Mouse (Mus musculus) liver, embryonic 14.5 days (tissue): ENCODE measurements around the gene 4930451I11Rik. TPM values are rescaled to one million over a fixed set of nuclear protein-coding genes. Genes with fewer than 3 reads are reported as not detected.

Experiments
- ATAC-seq: fragments of 200-750 bp; cut with Nextera tagmentation; 2 replicates; pipeline ENCODE4 v1.8.0; 2017; ENCODE audit warnings: moderate number of reproducible peaks, mild to moderate bottlenecking, moderate library complexity; ENCODE audit not compliant: insufficient read depth
- DNase-seq, 3 experiments: peaks; one replicate each; pipeline ENCODE4 v3.0.0-alpha.2; 2012 to 2013; ENCODE audit warnings: low read depth in 3 of 3, low spot score in 3 of 3
- H3K27ac ChIP-seq: fragments of 300-500 bp; sonication (generic); 2 replicates; pipeline ENCODE4 v1.5.1; 2014; ENCODE audit warnings: moderate library complexity, mild to moderate bottlenecking, control low read depth, inconsistent platforms
- H3K27me3 ChIP-seq: fragments of 300-500 bp; sonication (generic); 2 replicates; pipeline ENCODE4 v1.6.1; 2014; ENCODE audit warnings: mild to moderate bottlenecking, low read length, moderate library complexity; ENCODE audit not compliant: control insufficient read depth, insufficient read depth
- H3K36me3 ChIP-seq: fragments of 300-500 bp; sonication (generic); replicated peaks from 2 replicates; pipeline ENCODE4 v1.6.1; 2014; ENCODE audit warnings: low read depth; ENCODE audit not compliant: control insufficient read depth, insufficient read depth
- H3K4me1 ChIP-seq, 2 experiments: fragments of 200-500 bp in 1 of 2; fragments of 300-500 bp in 1 of 2; sonication (generic) in 1 of 2; replicated peaks; 2 replicates each; pipeline ENCODE4 v1.6.1; 2012 to 2014; ENCODE audit warnings: antibody characterized with exemption in 1 of 2, inconsistent platforms in 1 of 2, low read length in 1 of 2; ENCODE audit not compliant: control insufficient read depth in 2 of 2, insufficient read depth in 2 of 2
- H3K4me2 ChIP-seq: fragments of 300-500 bp; sonication (generic); 2 replicates; pipeline ENCODE4 v1.6.1; 2014; ENCODE audit warnings: low read depth, mild to moderate bottlenecking, control low read depth, moderate library complexity
- H3K4me3 ChIP-seq, 2 experiments: fragments of 200-500 bp in 1 of 2; fragments of 300-500 bp in 1 of 2; sonication (generic) in 1 of 2; 2 replicates each; pipeline ENCODE4 v1.5.1; 2012 to 2014; ENCODE audit warnings: low read depth in 2 of 2, low read length in 2 of 2, mild to moderate bottlenecking in 2 of 2, control low read depth in 1 of 2, inconsistent platforms in 1 of 2, moderate library complexity in 1 of 2; ENCODE audit not compliant: insufficient read depth in 1 of 2
- H3K9ac ChIP-seq: fragments of 300-500 bp; sonication (generic); replicated peaks from 2 replicates; pipeline ENCODE4 v1.6.1; 2014; ENCODE audit warnings: mild to moderate bottlenecking, control low read depth, moderate library complexity
- H3K9me3 ChIP-seq: fragments of 300-500 bp; sonication (generic); 2 replicates; pipeline ENCODE4 v1.6.1; 2016; ENCODE audit warnings: low read length, mixed read lengths; ENCODE audit not compliant: control insufficient read depth
- CTCF ChIP-seq: IDR thresholded peaks from 2 replicates; pipeline ENCODE4 v1.5.1; 2016; ENCODE audit warnings: antibody characterized with exemption, low read depth, control low read depth
- EP300 ChIP-seq: IDR thresholded peaks from 2 replicates; pipeline ENCODE4 v1.6.1; 2016; ENCODE audit warnings: antibody characterized with exemption, low read depth
- WGBS: fragments of 180-500 bp; shearing (Covaris S2); extraction: QIAGEN DNeasy Blood & Tissue Kit; methylation state at CpG from one replicate; pipeline ENCODE4 v1.1.7; 2014; ENCODE audit not compliant: insufficient replicate concordance; 5-methylcytosine and 5-hydroxymethylcytosine counted together
- polyA plus RNA-seq, 2 experiments: library from polyadenylated mRNA; depleted of rRNA in 1 of 2; stranded (reverse) in 1 of 2; unstranded in 1 of 2; fragments of >200 nt; fragmentation: Nextera tagmentation in 1 of 2; extraction: Ambion mirVana in 1 of 2; gene quantifications; 2 replicates each; pipeline versions ENCODE4 v1.2.1 to v1.2.3; 2012 to 2014

The 4930451I11Rik gene
- polyA plus RNA-seq, 2 experiments: not detected

GRCm38 (mm10) chr7:126801057-126801422 is 30.4 kb downstream of the 4930451I11Rik start:
- H3K36me3 ChIP-seq: peaks cover 10% of the 10 kb centered on the region
- no peak overlapping the region for H3K27ac ChIP-seq
- no peaks in the 10 kb centered on the region for H3K9me3 ChIP-seq
- H3K27me3 ChIP-seq: no peaks in the 10 kb centered on the region
- no peak overlapping the region for H3K4me3 ChIP-seq
- ATAC-seq (no peak), DNase-seq (no peak)
- peaks cover 13 to 23% of the 10 kb centered on the region in 2 experiments for H3K4me1 ChIP-seq
- H3K9ac ChIP-seq: no peak overlapping the region
- 91% methylated on average over 16 of the region's 16 CpGs for WGBS
- no peak for TF ChIP-seq EP300
- no peak for TF ChIP-seq CTCF
- no peak overlapping the region for H3K4me2 ChIP-seq

DNA sequence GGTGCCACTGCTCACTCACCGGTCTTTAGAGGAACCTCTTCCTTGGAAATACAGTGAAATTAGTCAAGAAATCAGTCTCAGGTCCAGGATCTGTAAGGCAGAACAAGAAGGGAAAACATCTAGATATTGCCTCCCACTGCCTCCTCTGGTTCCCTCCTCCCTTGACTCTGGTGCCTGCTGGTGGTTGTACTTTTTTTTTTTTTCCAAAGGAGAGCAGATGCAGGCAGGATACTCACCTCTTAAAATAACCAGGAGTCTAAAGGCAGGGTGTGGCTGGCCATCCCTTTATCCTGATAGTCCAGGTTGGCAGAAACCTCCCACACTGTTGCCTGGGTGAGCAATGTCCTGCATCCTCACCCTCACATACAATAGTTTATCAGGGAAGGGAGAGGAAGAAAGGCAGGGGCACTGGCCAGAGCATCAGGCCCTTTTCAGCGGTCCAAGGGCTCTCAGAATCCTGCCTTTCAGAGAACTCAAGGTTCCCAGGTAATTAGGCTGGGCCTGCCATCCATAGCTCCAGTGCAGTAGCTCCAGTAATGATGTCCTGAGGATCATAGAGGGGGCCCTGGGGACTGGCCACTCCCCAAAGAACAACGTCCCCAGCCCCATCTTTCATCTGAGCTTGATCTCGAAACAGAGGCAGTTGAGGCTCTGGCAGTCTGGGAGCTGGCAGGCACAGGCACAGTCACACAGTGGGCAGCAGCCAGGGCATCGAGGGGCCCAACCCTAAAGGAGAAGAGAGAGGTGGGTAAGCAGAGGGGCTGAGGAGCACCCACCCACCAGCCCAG is 31.0 kb downstream of the 4930451I11Rik start:
- H3K9me3 ChIP-seq: no peaks in the 10 kb centered on the region
- H3K36me3 ChIP-seq: peaks cover 15% of the 10 kb centered on the region
- peak overlapping the region; percentile 99 for H3K4me2 ChIP-seq
- peak overlapping the region; percentile 66 for H3K9ac ChIP-seq
- WGBS: 59% methylated on average over 5 of the region's 5 CpGs
- H3K4me1 ChIP-seq: peaks cover 13 to 23% of the 10 kb centered on the region in 2 experiments
- DNase-seq: no peak
- ATAC-seq: no peak
- peak overlapping the region; percentile 70 to 72 for H3K4me3 ChIP-seq
- H3K27ac ChIP-seq: no peak overlapping the region; the same call in none of the 2 replicates
- H3K27me3 ChIP-seq: no peaks in the 10 kb centered on the region
- TF ChIP-seq CTCF: no peak
- TF ChIP-seq EP300: no peak

GRCm38 (mm10) chr7:126799468-126800268 is 31.8 kb downstream of the 4930451I11Rik start:
- H3K9ac ChIP-seq: peak overlapping the region; percentile 66
- peak overlapping the region; percentile 99 for H3K4me2 ChIP-seq
- no peaks in the 10 kb centered on the region for H3K27me3 ChIP-seq
- TF ChIP-seq EP300: no peak
- peak; percentile 71 for TF ChIP-seq CTCF
- H3K4me3 ChIP-seq: peak overlapping the region; percentile 70 to 72
- 4% methylated on average over 38 of the region's 38 CpGs for WGBS
- H3K27ac ChIP-seq: peak overlapping the region; percentile 71
- H3K9me3 ChIP-seq: no peaks in the 10 kb centered on the region
- H3K36me3 ChIP-seq: peaks cover 20% of the 10 kb centered on the region
- DNase-seq: peak in 1 of 3 experiments; percentile 73
- ATAC-seq: peak; percentile 73
- H3K4me1 ChIP-seq: peaks cover 13 to 23% of the 10 kb centered on the region in 2 experiments

DNA sequence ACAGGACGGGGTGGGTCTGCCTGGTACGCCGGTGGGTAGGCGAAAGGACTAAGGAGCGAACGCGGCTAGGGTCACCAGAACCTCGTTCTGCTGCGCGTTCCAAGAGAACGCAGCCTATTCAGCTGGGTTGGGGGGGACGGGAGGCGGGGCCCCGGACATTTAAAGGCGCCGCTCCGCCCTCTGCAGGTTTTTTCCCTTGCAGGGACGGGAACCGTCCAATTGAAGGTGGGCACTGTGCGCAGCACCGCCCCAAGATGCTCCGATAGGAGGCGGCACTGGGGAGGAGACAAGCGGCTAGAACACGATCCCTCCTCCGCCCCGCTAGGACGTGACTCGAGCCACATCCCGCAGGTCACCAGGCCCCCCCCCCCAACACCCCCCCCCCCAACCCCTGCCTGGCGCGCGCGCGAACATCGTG is 32.4 kb downstream of the 4930451I11Rik start:
- TF ChIP-seq EP300 (no peak), CTCF (no peak)
- no peaks in the 10 kb centered on the region for H3K27me3 ChIP-seq
- peaks cover 21% of the 10 kb centered on the region for H3K36me3 ChIP-seq
- no peaks in the 10 kb centered on the region for H3K9me3 ChIP-seq
- under 1% methylated on average over 30 of the region's 36 CpGs for WGBS
- DNase-seq (peak; percentile 89 to 93 (median 92)), ATAC-seq (peak; percentile 94)
- peak overlapping the region; percentile 84 for H3K27ac ChIP-seq
- H3K9ac ChIP-seq: peak overlapping the region; percentile 81
- H3K4me1 ChIP-seq: peaks cover 13 to 23% of the 10 kb centered on the region in 2 experiments
- H3K4me3 ChIP-seq: peak overlapping the region; percentile 70 to 72
- H3K4me2 ChIP-seq: peak overlapping the region; percentile 99
